In genomic region chr12:85729022-85729944, GRCm38 (mm10) we compare ENCODE assay signal across 8 mouse cellular contexts. TPM values are rescaled to one million over a fixed set of nuclear protein-coding genes. Genes with fewer than 3 reads are reported as not detected.
DNase-seq lines count a peak whose midpoint lies in the region; ATAC-seq and TF ChIP-seq lines count a peak whose summit lies in the region.

No protein-coding gene starts in this region.

- no peaks in the 10 kb centered on the region for H3K27me3 ChIP-seq in heart, embryonic 11.5 days (ENCODE audit: control insufficient read depth, insufficient read depth, low read length)
- no peaks in the 10 kb centered on the region for H3K27me3 ChIP-seq in heart, postnatal 0 days (ENCODE audit: control insufficient read depth, insufficient read depth, low read length)

- no peak overlapping the region for H3K9ac ChIP-seq in heart, embryonic 11.5 days (ENCODE audit: low read depth, low read length)
- no peak overlapping the region for H3K9ac ChIP-seq in heart, postnatal 0 days (replicated peaks; ENCODE audit: low read depth, low read length)

- no peak overlapping the region for H3K27ac ChIP-seq in heart, embryonic 11.5 days (ENCODE audit: low read depth, low read length)
- H3K27ac ChIP-seq in cortical plate, adult 2 months (ENCODE audit: insufficient read depth, low read length) = no peak overlapping the region
- no peak overlapping the region for H3K27ac ChIP-seq in heart, postnatal 0 days (ENCODE audit: low read depth)

- TF ChIP-seq POLR2A in cortical plate, adult 2 months (IDR thresholded peaks at IDR 0.05; ENCODE audit: extremely low read depth, insufficient read depth, low read length) = no peak

- no peak; the same call in 1 of the 2 replicates for ATAC-seq in heart, embryonic 11.5 days (replicated peaks; ENCODE audit: insufficient number of reproducible peaks, low FRiP score, low TSS enrichment)
- ATAC-seq in heart, postnatal 0 days (ENCODE audit: insufficient read depth, low read depth) = 0 out of 2 replicates have a peak, but pooled peaks have one; percentile 33
- ATAC-seq in megakaryocyte-erythroid progenitor cell, adult 5-6 weeks (replicated peaks; ENCODE audit: low FRiP score, low TSS enrichment, poor library complexity, severe bottlenecking) = peak; percentile 74

- peak; percentile 96 for TF ChIP-seq CTCF in cortical plate, adult 2 months (IDR thresholded peaks at IDR 0.05; ENCODE audit: extremely low read depth, insufficient read depth, low read length)
- TF ChIP-seq CTCF in heart, postnatal 0 days (IDR thresholded peaks at IDR 0.05; ENCODE audit: low read depth) = peak; percentile 97

- H3K4me1 ChIP-seq in heart, embryonic 11.5 days (ENCODE audit: control insufficient read depth, insufficient read depth, low read length) = peaks cover 6% of the 10 kb centered on the region; the same call in 1 of the 2 replicates
- no peaks in the 10 kb centered on the region for H3K4me1 ChIP-seq in cortical plate, adult 2 months (ENCODE audit: control insufficient read depth, insufficient read depth, low read length)
- H3K4me1 ChIP-seq in heart, postnatal 0 days (ENCODE audit: control insufficient read depth, insufficient read depth) = no peaks in the 10 kb centered on the region

- H3K4me3 ChIP-seq in heart, embryonic 11.5 days (ENCODE audit: low read depth, low read length) = no peak overlapping the region
- no peak overlapping the region for H3K4me3 ChIP-seq in cortical plate, adult 2 months (ENCODE audit: insufficient read depth, low read length)
- no peak overlapping the region for H3K4me3 ChIP-seq in heart, postnatal 0 days (ENCODE audit: low read depth, low read length)

- 37% methylated on average over 17 of the region's 17 CpGs for WGBS in heart, embryonic 11.5 days (ENCODE audit: insufficient replicate concordance)
- 35% methylated on average over 17 of the region's 17 CpGs for WGBS in heart, postnatal 0 days

- H3K36me3 ChIP-seq in heart, embryonic 11.5 days (ENCODE audit: control insufficient read depth, insufficient read depth, low read length) = no peaks in the 10 kb centered on the region
- H3K36me3 ChIP-seq in heart, postnatal 0 days (replicated peaks; ENCODE audit: control insufficient read depth, insufficient read depth, low read length) = no peaks in the 10 kb centered on the region

- peak; percentile 61 to 84 for DNase-seq in heart, adult 18-20 months
- DNase-seq in adrenal gland, adult 18-20 months (ENCODE audit: low spot score in 2 of 2) = peak; percentile 71
- DNase-seq in heart, postnatal 0 days (ENCODE audit: low spot score) = peak; percentile 57
- peak; percentile 14 for DNase-seq in left cerebral cortex, adult 11 months (ENCODE audit: low spot score)
- peak; percentile 55 to 83 for DNase-seq in spleen, postnatal 4 days (ENCODE audit: low spot score in 2 of 2)

- TF ChIP-seq EP300 in heart, postnatal 0 days (IDR thresholded peaks at IDR 0.05; ENCODE audit: low read depth) = no peak

- H3K4me2 ChIP-seq in heart, embryonic 11.5 days = no peak overlapping the region
- H3K4me2 ChIP-seq in heart, postnatal 0 days (ENCODE audit: low read depth, low read length) = no peak overlapping the region

- peaks cover 2% of the 10 kb centered on the region; the same call in 1 of the 2 replicates for H3K9me3 ChIP-seq in heart, embryonic 11.5 days (replicated peaks; ENCODE audit: control insufficient read depth, low read length)
- H3K9me3 ChIP-seq in heart, postnatal 0 days (replicated peaks; ENCODE audit: control insufficient read depth, low read length) = no peaks in the 10 kb centered on the region

RNA-seq across cellular contexts. Expression of gene Flvcr2, which starts 17.1 kb away (rescaled TPM):
- total RNA-seq in heart, adult 18-20 months (2021) = 1 to 10 TPM; 2.2 to 3.2 TPM
- polyA plus RNA-seq in heart, embryonic 11.5 days (2014; fragmentation: Nextera tagmentation; extraction: Ambion mirVana) = 5.8 and 6.9 TPM in 2 replicates
- total RNA-seq in adrenal gland, adult 18-20 months (2021) = 1 to 10 TPM; 4.1 to 4.3 TPM
- polyA plus RNA-seq in cortical plate, adult 2 months (2012; rRNA removed) = 3.3 and 4.3 TPM in 2 replicates
- 16.2 and 28.2 TPM in 2 replicates for total RNA-seq in heart, postnatal 0 days (2014; rRNA removed; ENCODE audit: low replicate concordance)
- polyA plus RNA-seq in heart, postnatal 0 days (2015; fragmentation: Nextera tagmentation; extraction: Ambion mirVana) = 7.3 and 9.7 TPM in 2 replicates
- total RNA-seq in megakaryocyte-erythroid progenitor cell, adult 5-6 weeks (2014; fragmentation: Nextera tagmentation) = not detected in 2 replicates
- total RNA-seq in megakaryocyte-erythroid progenitor cell, adult 5-6 weeks (2017) = not detected in 2 replicates

RNA-seq across cellular contexts. Expression of gene Batf, which starts 42.8 kb away (rescaled TPM):
- 1 to 10 TPM; 1.1 to 1.9 TPM for total RNA-seq in heart, adult 18-20 months (2021)
- 4.5 and 6.7 TPM in 2 replicates for polyA plus RNA-seq in heart, embryonic 11.5 days (2014; fragmentation: Nextera tagmentation; extraction: Ambion mirVana)
- 1 to 10 TPM in 1 of 2 experiments, under 1 TPM in 1; 0.99 to 1.5 TPM for total RNA-seq in adrenal gland, adult 18-20 months (2021)
- polyA plus RNA-seq in cortical plate, adult 2 months (2012; rRNA removed) = 0.89 and 0.94 TPM in 2 replicates
- 1.4 and 3.2 TPM in 2 replicates for total RNA-seq in heart, postnatal 0 days (2014; rRNA removed; ENCODE audit: low replicate concordance)
- polyA plus RNA-seq in heart, postnatal 0 days (2015; fragmentation: Nextera tagmentation; extraction: Ambion mirVana) = 2.1 and 2.6 TPM in 2 replicates
- 3.3 and 4.7 TPM in 2 replicates for total RNA-seq in megakaryocyte-erythroid progenitor cell, adult 5-6 weeks (2014; fragmentation: Nextera tagmentation)
- total RNA-seq in megakaryocyte-erythroid progenitor cell, adult 5-6 weeks (2017) = 10.4 and 32.5 TPM in 2 replicates

Comparison
In these comparisons a context has a peak if more than half of its experiments do, and no peak if none do; other contexts are left out.
1. DNase-seq: peak in every context shown above with its lines; median percentile 72 in heart, adult 18-20 months; 71 in adrenal gland, adult 18-20 months; 69 in spleen, postnatal 4 days; 57 in heart, postnatal 0 days; 14 in left cerebral cortex, adult 11 months.